Mouse (Mus musculus) heart, embryonic 12.5 days (tissue): Measurements from ENCODE around the gene Foxg1. TPM values are rescaled to one million over a fixed set of nuclear protein-coding genes. Genes with fewer than 3 reads are reported as not detected.
A peak's percentile ranks its signal among the peaks of the same experiment; 100 is the strongest.

ENCODE experiments used
- ATAC-seq: fragments of 200-750 bp; cut with Nextera tagmentation; 2 replicates; pipeline ENCODE4 v1.8.0; 2017; ENCODE audit warnings: moderate TSS enrichment, moderate library complexity; ENCODE audit not compliant: insufficient number of reproducible peaks, low FRiP score
- H3K27ac ChIP-seq: fragments of 300-500 bp; sonication (generic); 2 replicates; pipeline ENCODE4 v1.5.1; 2016; ENCODE audit warnings: mild to moderate bottlenecking, moderate library complexity; ENCODE audit not compliant: poor library complexity, severe bottlenecking
- H3K27me3 ChIP-seq: fragments of 300-500 bp; sonication (generic); replicated peaks from 2 replicates; pipeline ENCODE4 v1.6.1; 2016; ENCODE audit warnings: mild to moderate bottlenecking, moderate library complexity
- H3K36me3 ChIP-seq: fragments of 300-500 bp; sonication (generic); 2 replicates; pipeline ENCODE4 v1.6.1; 2016; ENCODE audit warnings: mild to moderate bottlenecking, moderate library complexity
- H3K4me1 ChIP-seq: fragments of 300-500 bp; sonication (generic); replicated peaks from 2 replicates; pipeline ENCODE4 v1.6.1; 2016; ENCODE audit warnings: mild to moderate bottlenecking
- H3K4me2 ChIP-seq: fragments of 300-500 bp; sonication (generic); 2 replicates; pipeline ENCODE4 v1.6.1; 2016; ENCODE audit warnings: mild to moderate bottlenecking, moderate library complexity
- H3K4me3 ChIP-seq: fragments of 300-500 bp; sonication (generic); 2 replicates; pipeline ENCODE4 v1.5.1; 2016; ENCODE audit warnings: mild to moderate bottlenecking
- H3K9ac ChIP-seq: fragments of 300-500 bp; sonication (generic); 2 replicates; pipeline ENCODE4 v1.6.1; 2016; ENCODE audit warnings: mild to moderate bottlenecking, moderate library complexity
- H3K9me3 ChIP-seq: fragments of 300-500 bp; sonication (generic); replicated peaks from 2 replicates; pipeline ENCODE4 v1.6.1; 2016; ENCODE audit warnings: mild to moderate bottlenecking, moderate library complexity
- WGBS: fragments of 180-500 bp; shearing (Covaris S2); methylation state at CpG from one replicate; pipeline ENCODE4 v1.1.7; 2016; 5-methylcytosine and 5-hydroxymethylcytosine counted together
- polyA plus RNA-seq: library from polyadenylated mRNA; unstranded; fragments of >200 nt; fragmentation: Nextera tagmentation; extraction: Ambion mirVana; gene quantifications from 2 replicates; pipeline ENCODE4 v1.2.1, GENCODE M21; 2016

Gene Foxg1
- polyA plus RNA-seq, 1 experiment from 2014 or later, result 0.08 TPM

DNA sequence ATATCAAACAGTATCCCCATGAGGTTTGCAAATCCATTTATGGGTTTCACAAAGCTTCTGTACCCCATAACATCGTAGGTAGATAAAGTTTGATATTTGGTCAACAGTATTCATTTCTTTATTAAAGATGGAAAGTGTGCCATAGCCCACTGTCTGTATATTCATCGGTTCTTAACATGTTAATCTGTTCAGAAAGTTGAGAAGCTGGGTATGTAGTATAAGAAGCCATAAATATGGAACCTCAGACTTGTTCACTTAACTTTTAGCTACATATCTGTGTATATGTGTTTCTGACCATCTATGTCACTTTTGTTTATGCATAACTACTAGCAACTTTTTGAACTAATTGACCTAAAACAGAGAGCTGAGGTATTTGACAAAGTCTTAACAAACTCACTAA lies 13.5 kb downstream of the Foxg1 start:
- Histone ChIP-seq H3K27ac (no peak overlapping the region), H3K4me2 (no peak overlapping the region), H3K9me3 (no peaks in the 10 kb centered on the region), H3K4me3 (no peak overlapping the region), H3K36me3 (no peaks in the 10 kb centered on the region), H3K27me3 (peaks cover 65% of the 10 kb centered on the region), H3K9ac (no peak overlapping the region), H3K4me1 (peaks cover 10% of the 10 kb centered on the region)
- no peak for ATAC-seq
- WGBS, result 13% methylated on average over 2 of the region's 2 CpGs

DNA sequence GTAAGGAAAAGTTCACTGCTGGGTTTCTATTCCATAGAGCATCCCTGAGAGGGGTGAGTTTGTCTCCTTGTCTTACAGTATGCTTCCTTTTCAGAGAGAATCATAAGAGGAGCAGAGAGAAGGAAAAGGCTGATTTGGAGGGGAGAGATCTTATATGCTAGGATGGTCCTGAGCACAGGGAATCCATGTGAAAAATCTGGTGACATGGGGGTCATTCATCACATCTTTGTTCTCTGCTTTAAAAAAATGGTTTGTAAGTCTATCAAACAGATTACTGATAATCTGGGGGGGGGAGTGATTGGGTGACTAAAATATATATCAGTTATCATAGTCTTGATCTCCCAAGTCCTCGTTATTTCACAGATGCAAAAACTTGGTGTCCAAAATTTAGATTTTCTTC lies 14.3 kb downstream of the Foxg1 start:
- ATAC-seq, result no peak
- H3K9me3 ChIP-seq, result no peaks in the 10 kb centered on the region
- no peak overlapping the region for H3K9ac ChIP-seq
- no peaks in the 10 kb centered on the region for H3K36me3 ChIP-seq
- WGBS, result 25% methylated on average over 1 of the region's 1 CpGs
- no peak overlapping the region for H3K4me2 ChIP-seq
- H3K4me1 ChIP-seq, result 0 out of 2 replicates have a peak, but pooled peaks cover 5% of the 10 kb centered on the region
- peaks cover 65% of the 10 kb centered on the region for H3K27me3 ChIP-seq
- H3K4me3 ChIP-seq, result no peak overlapping the region
- H3K27ac ChIP-seq, result no peak overlapping the region

DNA sequence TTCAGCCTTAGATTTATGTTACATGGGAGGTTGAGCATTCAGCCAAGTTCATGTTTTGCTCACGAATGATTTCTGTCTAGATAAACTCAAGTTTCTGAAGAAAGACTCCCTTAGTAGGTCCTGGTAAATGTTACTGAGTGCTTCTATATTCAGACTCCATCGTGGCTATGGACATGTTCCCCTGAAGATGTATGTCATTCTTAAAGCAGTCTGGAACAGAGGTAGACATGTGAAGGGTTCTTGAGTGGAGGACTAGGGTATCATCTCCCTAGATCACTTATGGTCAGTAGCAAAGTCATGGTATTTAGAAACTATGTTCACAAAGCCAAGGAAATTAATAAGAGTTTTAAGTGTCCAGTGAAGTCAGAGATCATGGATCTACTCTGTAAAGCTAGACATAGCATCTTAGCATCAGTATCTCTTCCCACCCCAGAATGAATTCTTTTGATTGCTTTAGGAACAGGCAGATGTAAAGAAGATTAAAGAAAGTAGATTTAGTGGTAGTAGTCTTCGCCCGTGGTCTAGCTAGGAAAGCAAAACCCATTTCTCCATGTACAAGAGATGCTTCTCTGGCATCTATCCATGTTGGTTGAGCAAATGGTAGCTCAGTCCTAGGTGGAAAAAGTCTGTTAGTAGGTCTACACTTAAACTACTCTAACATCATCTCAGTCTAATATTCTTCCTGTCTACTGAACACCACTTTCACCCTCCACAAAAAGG lies 15.1 kb downstream of the Foxg1 start:
- ATAC-seq, result no peak
- no peak overlapping the region for H3K4me2 ChIP-seq
- H3K4me1 ChIP-seq, result 0 out of 2 replicates have a peak, but pooled peaks cover 3% of the 10 kb centered on the region
- no peaks in the 10 kb centered on the region for H3K36me3 ChIP-seq
- H3K27ac ChIP-seq, result no peak overlapping the region
- no peak overlapping the region for H3K9ac ChIP-seq
- H3K9me3 ChIP-seq, result no peaks in the 10 kb centered on the region
- peaks cover 61% of the 10 kb centered on the region for H3K27me3 ChIP-seq
- no peak overlapping the region for H3K4me3 ChIP-seq
- 18% methylated on average over 4 of the region's 4 CpGs for WGBS

DNA sequence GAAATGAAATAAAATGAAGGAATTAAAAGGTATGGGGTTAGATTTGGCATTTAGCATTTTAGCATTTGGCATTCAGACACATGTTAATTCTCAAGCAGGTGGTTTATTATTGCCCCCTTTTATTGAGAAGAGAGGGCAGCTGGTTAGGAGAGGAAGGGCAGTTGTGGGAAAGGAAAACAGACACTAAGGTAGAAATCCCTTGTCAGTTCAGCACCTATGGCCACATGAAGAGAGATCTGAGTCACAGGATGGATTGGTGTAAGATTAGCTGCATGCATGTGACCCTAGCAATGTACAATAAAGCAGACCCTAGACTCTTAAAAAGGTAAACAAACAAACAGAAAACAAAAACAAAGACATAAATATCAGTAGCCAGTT lies 15.7 kb downstream of the Foxg1 start:
- Histone ChIP-seq H3K4me1 (0 out of 2 replicates have a peak, but pooled peaks cover 3% of the 10 kb centered on the region), H3K27me3 (peaks cover 62% of the 10 kb centered on the region), H3K9ac (no peak overlapping the region), H3K36me3 (no peaks in the 10 kb centered on the region), H3K27ac (no peak overlapping the region), H3K9me3 (no peaks in the 10 kb centered on the region), H3K4me3 (no peak overlapping the region), H3K4me2 (no peak overlapping the region)
- ATAC-seq, result no peak

DNA sequence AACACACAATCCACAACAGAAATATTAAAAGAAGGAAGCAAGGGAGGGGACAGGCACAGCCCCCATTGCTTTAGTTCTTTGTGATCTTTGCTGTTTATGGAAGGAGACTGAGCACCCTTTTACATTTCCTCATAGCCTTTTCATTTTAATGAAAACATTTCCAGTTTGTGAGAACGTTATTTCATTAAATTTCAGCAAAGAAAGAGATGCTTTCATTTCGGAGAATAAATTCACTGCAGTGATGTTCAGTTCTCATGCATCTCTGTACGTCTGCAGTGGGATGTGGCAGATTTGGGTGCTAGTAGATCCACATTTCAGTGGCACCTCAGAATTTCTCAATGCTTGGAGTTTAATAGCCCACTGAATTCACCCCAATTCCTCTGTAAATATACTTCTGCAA lies 16.2 kb downstream of the Foxg1 start:
- H3K36me3 ChIP-seq, result no peaks in the 10 kb centered on the region
- no peak for ATAC-seq
- H3K27me3 ChIP-seq, result peaks cover 64% of the 10 kb centered on the region
- 21% methylated on average over 3 of the region's 3 CpGs for WGBS
- H3K27ac ChIP-seq, result no peak overlapping the region
- no peaks in the 10 kb centered on the region for H3K9me3 ChIP-seq
- 0 out of 2 replicates have a peak, but pooled peaks cover 3% of the 10 kb centered on the region for H3K4me1 ChIP-seq
- H3K9ac ChIP-seq, result no peak overlapping the region
- no peak overlapping the region for H3K4me2 ChIP-seq
- no peak overlapping the region for H3K4me3 ChIP-seq

DNA sequence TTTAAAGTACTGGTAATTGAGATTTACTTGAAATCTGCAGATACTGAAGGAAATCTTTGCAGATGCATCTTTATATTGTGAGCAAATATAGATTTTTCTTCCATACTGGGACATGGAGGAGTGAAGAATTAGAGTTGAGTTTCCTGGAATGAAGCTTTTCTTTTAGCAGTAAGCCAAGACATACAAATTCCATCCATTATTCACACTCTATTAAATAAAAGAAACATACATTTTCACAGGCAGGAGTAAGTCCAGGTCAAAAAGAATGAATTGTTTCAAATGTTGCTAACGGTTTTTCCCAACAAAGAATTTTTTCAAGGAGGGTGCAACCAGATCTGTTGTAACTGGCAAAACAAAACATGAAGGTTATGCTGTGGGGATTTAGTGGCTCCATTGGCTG lies 17.2 kb downstream of the Foxg1 start:
- H3K27ac ChIP-seq, result no peak overlapping the region
- peaks cover 59% of the 10 kb centered on the region for H3K27me3 ChIP-seq
- WGBS, result 6% methylated on average over 1 of the region's 1 CpGs
- H3K4me3 ChIP-seq, result no peak overlapping the region
- no peaks in the 10 kb centered on the region for H3K36me3 ChIP-seq
- no peak overlapping the region for H3K4me2 ChIP-seq
- ATAC-seq, result no peak
- H3K9me3 ChIP-seq, result no peaks in the 10 kb centered on the region
- H3K9ac ChIP-seq, result no peak overlapping the region
- H3K4me1 ChIP-seq, result 0 out of 2 replicates have a peak, but pooled peaks cover 3% of the 10 kb centered on the region

DNA sequence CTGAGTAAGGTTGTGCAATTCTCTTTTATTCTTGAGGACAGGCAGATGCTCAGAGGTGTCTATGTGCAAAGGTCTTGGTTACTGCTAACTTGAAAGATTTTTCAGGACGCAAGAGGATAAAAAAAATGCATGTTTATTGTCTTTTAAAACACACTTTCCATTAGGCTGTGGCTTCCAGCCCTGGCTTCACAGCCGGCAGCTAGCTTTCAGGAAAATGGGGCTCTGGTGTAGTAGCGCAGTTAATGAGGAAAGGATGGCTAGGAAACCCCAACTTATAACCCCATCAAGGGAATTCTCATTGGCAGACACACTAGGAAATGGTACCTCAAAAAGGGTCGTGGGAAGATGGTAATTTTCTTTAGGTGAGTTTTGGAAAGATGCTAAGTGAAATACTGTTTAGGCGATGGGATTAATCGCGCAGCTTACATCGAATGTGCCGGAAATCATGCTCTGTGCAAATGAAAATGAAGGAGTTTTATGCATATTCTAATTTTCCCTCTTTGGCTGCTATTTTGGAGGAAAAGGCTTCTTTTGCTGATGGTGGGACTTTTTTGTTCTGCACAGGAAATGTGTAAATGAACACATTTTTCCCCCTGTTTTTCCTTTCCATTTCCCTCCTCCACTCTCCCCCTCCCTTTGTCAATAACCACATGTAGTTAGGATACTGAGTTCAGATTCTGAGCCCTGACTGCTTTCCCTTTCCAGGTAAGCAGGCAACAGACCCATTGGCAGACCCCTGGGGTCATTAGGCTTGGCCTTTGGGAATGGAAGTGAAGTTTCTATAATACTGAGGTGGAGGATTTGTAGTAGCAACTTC lies 17.8 kb downstream of the Foxg1 start:
- Histone ChIP-seq H3K4me1 (0 out of 2 replicates have a peak, but pooled peaks cover 3% of the 10 kb centered on the region), H3K36me3 (no peaks in the 10 kb centered on the region), H3K9me3 (no peaks in the 10 kb centered on the region), H3K9ac (no peak overlapping the region), H3K27me3 (peaks cover 56% of the 10 kb centered on the region), H3K4me3 (no peak overlapping the region), H3K4me2 (no peak overlapping the region), H3K27ac (no peak overlapping the region)
- ATAC-seq, result no peak
- WGBS, result 2% methylated on average over 9 of the region's 9 CpGs

DNA sequence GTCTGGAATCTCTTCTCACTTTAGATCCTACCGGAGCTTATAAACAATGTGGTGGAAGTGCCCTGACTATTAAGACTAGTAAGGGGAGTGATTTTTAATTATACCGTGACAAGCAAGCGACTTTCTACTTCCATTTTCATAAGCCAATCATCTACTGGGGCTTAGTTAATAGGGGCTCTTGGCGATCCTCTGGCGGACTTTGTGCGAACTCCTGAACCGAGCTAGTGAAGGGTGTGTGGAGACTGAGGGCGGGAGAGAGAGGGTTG lies 18.3 kb downstream of the Foxg1 start:
- Histone ChIP-seq H3K9me3 (no peaks in the 10 kb centered on the region), H3K27ac (no peak overlapping the region), H3K4me2 (peak overlapping the region; percentile 81), H3K4me1 (0 out of 2 replicates have a peak, but pooled peaks cover 3% of the 10 kb centered on the region), H3K36me3 (no peaks in the 10 kb centered on the region), H3K4me3 (peak overlapping the region; percentile 41), H3K9ac (no peak overlapping the region), H3K27me3 (peaks cover 54% of the 10 kb centered on the region)
- WGBS, result under 1% methylated on average over 8 of the region's 8 CpGs
- ATAC-seq, result no peak

DNA sequence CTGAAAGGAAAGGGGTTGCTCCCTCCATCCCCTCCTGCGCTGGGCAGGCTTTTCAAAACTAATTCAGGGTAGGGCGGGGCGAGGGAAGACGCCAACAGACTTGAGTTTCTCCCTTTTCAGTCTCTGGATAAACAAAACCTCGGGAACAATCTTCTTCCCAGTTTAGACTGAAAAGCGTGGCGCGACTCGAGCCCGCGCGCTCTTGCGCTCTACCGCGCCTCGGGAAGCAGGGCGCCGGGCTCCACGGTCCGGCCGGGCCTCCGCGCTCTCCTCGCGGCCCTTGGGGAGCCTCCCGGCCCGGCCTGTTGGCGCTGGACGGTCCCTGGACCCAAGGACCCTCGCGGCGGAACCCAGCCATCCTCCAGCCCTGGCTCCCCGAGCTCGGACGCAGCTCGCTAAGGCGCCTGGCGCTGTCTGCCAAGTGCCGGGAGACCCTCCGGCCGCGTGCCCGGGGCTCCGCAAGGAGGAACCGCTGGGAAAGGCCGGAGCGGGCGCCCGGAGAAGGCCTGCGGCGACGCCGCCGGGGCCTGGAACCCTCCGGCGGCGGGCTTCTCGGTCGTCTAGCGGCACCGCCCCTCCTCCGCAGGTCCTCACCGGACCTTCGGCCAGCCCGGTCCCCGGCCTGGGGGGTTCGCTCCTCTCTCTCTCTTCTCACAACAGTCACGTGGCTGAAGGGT lies 18.8 kb downstream of the Foxg1 start:
- no peak overlapping the region for H3K27ac ChIP-seq
- under 1% methylated on average over 68 of the region's 68 CpGs for WGBS
- no peaks in the 10 kb centered on the region for H3K9me3 ChIP-seq
- peak overlapping the region; percentile 18; the same call in 1 of the 2 replicates for H3K9ac ChIP-seq
- peaks cover 54% of the 10 kb centered on the region for H3K27me3 ChIP-seq
- no peaks in the 10 kb centered on the region for H3K36me3 ChIP-seq
- 0 out of 2 replicates have a peak, but pooled peaks have one; percentile 33 for ATAC-seq
- 0 out of 2 replicates have a peak, but pooled peaks cover 3% of the 10 kb centered on the region for H3K4me1 ChIP-seq
- H3K4me3 ChIP-seq, result peak overlapping the region; percentile 41
- H3K4me2 ChIP-seq, result peak overlapping the region; percentile 81

DNA sequence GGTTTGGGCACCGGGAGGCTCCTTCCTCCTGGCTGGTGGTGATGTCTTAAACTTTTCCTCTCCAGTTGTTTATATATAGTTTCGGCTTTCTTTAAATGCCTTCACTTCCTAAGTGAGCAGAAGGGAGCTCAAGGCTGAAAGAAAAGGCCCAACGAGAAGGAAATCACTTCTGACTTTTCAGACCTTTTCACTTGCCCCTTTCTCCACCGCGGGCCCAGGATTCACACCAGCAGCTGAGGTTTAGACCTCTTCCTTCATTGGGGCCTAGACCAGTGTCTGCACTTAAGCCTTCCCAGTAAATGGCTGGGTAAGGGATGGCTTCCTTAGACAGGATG lies 19.3 kb downstream of the Foxg1 start:
- no peak for ATAC-seq
- Histone ChIP-seq H3K4me2 (peak overlapping the region; percentile 81), H3K4me3 (peak overlapping the region; percentile 41), H3K27me3 (peaks cover 52% of the 10 kb centered on the region), H3K9ac (0 out of 2 replicates have a peak overlapping the region, but pooled peaks have one; percentile 18), H3K36me3 (no peaks in the 10 kb centered on the region), H3K27ac (no peak overlapping the region), H3K9me3 (no peaks in the 10 kb centered on the region), H3K4me1 (0 out of 2 replicates have a peak, but pooled peaks cover 3% of the 10 kb centered on the region)
- WGBS, result 2% methylated on average over 5 of the region's 5 CpGs

DNA sequence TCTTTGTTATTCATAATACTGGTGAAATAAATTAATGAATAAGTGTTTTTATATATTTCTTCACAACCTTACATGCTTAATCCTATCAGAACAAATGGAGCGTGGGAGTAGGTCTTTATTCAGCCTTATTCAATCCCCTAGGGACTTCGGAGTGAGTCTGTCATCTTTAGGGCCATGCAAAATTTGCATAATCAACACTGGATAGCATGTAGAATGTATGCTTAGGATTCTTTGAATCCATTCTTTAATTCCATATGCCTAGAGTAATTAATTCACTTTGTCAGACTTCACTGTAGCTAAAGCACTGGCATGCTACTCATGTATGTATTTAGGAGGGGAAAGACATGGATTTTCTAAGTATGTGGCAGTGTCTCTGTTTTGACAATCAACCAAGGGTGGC lies 27.4 kb downstream of the Foxg1 start:
- Histone ChIP-seq H3K4me1 (no peaks in the 10 kb centered on the region), H3K4me2 (no peak overlapping the region), H3K27me3 (peaks cover 9% of the 10 kb centered on the region; the same call in 1 of the 2 replicates), H3K27ac (no peak overlapping the region), H3K9ac (no peak overlapping the region), H3K9me3 (no peaks in the 10 kb centered on the region), H3K36me3 (no peaks in the 10 kb centered on the region), H3K4me3 (no peak overlapping the region)
- 68% methylated on average over 2 of the region's 2 CpGs for WGBS
- ATAC-seq, result no peak
